Mouse (Mus musculus): ENCODE measurements around the gene Exosc6.

- TF ChIP-seq CTCF (IDR thresholded peaks at IDR 0.05; ENCODE audit: extremely low read depth, insufficient read depth, insufficient read length, insufficient replicate concordance) (no peak), POLR2A (IDR thresholded peaks at IDR 0.05; ENCODE audit: low read depth, low read length) (no peak)
These were observed 19.8 kb downstream of the Exosc6 start for GRCm38 (mm10) chr8:111075926-111076325.

Data from spleen, adult 2 months (tissue).